Mouse (Mus musculus) thymus, adult 2 months (tissue): Measurements from ENCODE around the gene Rsph14. TPM values are rescaled to one million over a fixed set of nuclear protein-coding genes. Genes with fewer than 3 reads are reported as not detected.
"Not testable (repeated sequence)": the region's sequence is repeated elsewhere in the genome, so short reads cannot be mapped to it uniquely, and the experiment has no call there.

ENCODE experiments used
- DNase-seq: peaks from one replicate; pipeline ENCODE4 v3.0.0; 2021
- H3K27ac ChIP-seq: fragments of 200-500 bp; 2 replicates; pipeline ENCODE4 v1.5.1; 2012; ENCODE audit warnings: low read length, control low read depth; ENCODE audit not compliant: control insufficient read depth, insufficient read depth
- H3K27me3 ChIP-seq: fragments of 200-500 bp; 2 replicates; pipeline ENCODE4 v1.6.1; 2012; ENCODE audit warnings: mild to moderate bottlenecking, low read length, moderate library complexity, mixed read lengths; ENCODE audit not compliant: control insufficient read depth, insufficient read depth
- H3K36me3 ChIP-seq: fragments of 200-500 bp; 2 replicates; pipeline ENCODE4 v1.6.1; 2012; ENCODE audit warnings: mild to moderate bottlenecking, low read length, moderate library complexity; ENCODE audit not compliant: control insufficient read depth, insufficient read depth
- H3K4me1 ChIP-seq: fragments of 200-500 bp; replicated peaks from 2 replicates; pipeline ENCODE4 v1.6.1; 2012; ENCODE audit warnings: low read length; ENCODE audit not compliant: control insufficient read depth, insufficient read depth
- H3K4me3 ChIP-seq: fragments of 200-500 bp; 2 replicates; pipeline ENCODE4 v1.5.1; 2012; ENCODE audit warnings: mild to moderate bottlenecking, low read length, control low read depth, moderate library complexity; ENCODE audit not compliant: control insufficient read depth, insufficient read depth
- CTCF ChIP-seq: fragments of 200-500 bp; IDR thresholded peaks from 2 replicates; pipeline ENCODE4 v1.5.1; 2012; ENCODE audit warnings: mild to moderate bottlenecking, control low read depth, low read length, moderate library complexity, borderline replicate concordance; ENCODE audit not compliant: control insufficient read depth, poor library complexity, insufficient read depth; ENCODE audit errors: extremely low read depth
- POLR2A ChIP-seq: fragments of 200-500 bp; IDR thresholded peaks from 2 replicates; pipeline ENCODE4 v1.6.1; 2012; ENCODE audit warnings: mild to moderate bottlenecking, low read length, control low read depth, moderate library complexity; ENCODE audit not compliant: control insufficient read depth, poor library complexity, insufficient read depth; ENCODE audit errors: extremely low read depth
- WGBS: fragments of 180-500 bp; shearing (Covaris S2); methylation state at CpG from one replicate; pipeline ENCODE4 v1.1.7; 2018; 5-methylcytosine and 5-hydroxymethylcytosine counted together
- polyA plus RNA-seq: library from polyadenylated mRNA; depleted of rRNA; stranded (reverse); fragments of >200 nt; gene quantifications from 2 replicates; pipeline ENCODE4 v1.2.3, GENCODE M21; 2012

Gene Rsph14
- polyA plus RNA-seq, 1 experiment: not detected

- H3K4me3 ChIP-seq: no peak overlapping the region
- H3K4me1 ChIP-seq: no peaks in the 10 kb centered on the region
- no peak overlapping the region for H3K27ac ChIP-seq
- H3K27me3 ChIP-seq: no peaks in the 10 kb centered on the region
- no peak for DNase-seq
- H3K36me3 ChIP-seq: no peaks in the 10 kb centered on the region
- TF ChIP-seq CTCF (no peak), POLR2A (no peak)
- 61% methylated on average over 7 of the region's 7 CpGs for WGBS
Measured at GRCm38 (mm10) chr10:75044459-75044858, 12.1 kb upstream of the Rsph14 start.

- 31% methylated on average over 1 of the region's 1 CpGs for WGBS
- not testable (repeated sequence) for H3K4me1 ChIP-seq, H3K27ac ChIP-seq, H3K4me3 ChIP-seq, H3K27me3 ChIP-seq, DNase-seq, H3K36me3 ChIP-seq
Measured at GRCm38 (mm10) chr10:75042060-75042459, 9.7 kb upstream of the Rsph14 start.

DNA sequence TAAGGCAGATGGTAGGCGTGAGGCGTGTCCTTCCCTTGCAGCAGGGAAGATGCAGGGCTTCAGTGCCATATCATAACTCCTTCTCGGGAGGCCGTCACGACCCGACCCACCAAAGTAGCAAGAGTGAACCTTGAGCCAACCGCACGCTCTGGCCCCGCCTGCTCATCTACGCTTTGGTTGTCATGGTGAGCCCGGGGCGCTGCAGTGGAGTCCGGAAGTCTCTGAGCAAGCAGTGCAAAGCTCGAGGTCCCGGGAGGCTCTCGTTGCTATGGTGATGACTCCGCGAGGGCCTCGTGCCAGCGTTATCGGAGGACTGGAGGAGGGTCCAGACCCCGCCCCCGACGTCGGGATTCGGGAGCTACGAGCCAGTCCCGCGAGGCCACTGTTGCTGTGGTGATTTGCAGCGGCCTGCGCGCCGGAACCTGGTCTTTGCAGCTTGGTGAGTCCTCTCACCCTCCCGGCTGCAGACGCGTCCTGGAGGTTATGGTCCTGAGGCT, 4.5 kb upstream of the Rsph14 start, which contains the start of gene Rab36:
Rab36 (plus strand) TSS at position 176 of the 497 bp plus-strand sequence.
- whole genome bisulfite sequencing: 3% methylated on average over 36 of the region's 36 CpGs
- Histone ChIP-seq H3K27ac (no peak within 1 kb of the TSS), H3K4me3 (peak within 1 kb of the TSS; percentile 17), H3K36me3 (no peaks in the 10 kb centered on the region), H3K27me3 (no peaks in the 10 kb centered on the region), H3K4me1 (peaks cover 6% of the 10 kb centered on the region)
- TF ChIP-seq POLR2A (0 out of 2 replicates have a peak, but pooled peaks have one; percentile 21), CTCF (no peak)
- peak; percentile 81 for DNase-seq

DNA sequence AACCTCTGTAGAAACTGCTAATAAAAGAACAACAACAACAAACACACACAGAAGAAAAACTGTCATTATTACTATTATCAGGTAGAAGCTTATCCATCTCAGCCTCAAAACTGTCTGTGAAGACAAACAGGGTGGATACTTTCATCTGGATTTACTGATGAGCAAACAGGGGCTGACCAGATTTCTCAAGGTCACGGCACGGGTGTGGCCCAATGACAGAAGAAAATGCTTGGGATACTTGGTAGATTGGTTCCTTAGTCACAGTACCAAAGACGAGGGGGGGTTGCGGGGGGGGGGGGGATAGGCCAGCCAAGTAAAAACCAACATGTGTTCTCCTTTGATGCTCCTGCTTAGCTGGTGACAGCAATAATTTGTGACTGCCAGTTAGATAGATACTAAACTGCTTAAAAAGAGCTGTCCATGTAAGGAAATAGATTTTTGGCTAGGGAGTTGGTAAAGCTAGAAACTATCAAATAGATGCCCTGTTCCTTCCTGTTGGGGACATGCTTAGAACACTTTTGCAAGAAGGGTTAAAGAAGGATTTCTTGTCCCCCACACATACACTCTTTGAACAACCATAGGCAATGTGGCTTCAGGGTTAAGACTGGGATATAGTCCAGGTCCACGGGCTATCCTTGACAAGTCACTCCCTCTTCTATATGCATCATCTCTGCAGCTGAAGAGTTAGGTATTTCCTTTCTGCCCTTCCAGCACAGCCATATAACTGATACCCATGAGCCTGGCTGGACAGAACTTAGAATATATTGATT, 856 bp downstream of the Rsph14 start:
- 82% methylated on average over 5 of the region's 5 CpGs for WGBS
- Histone ChIP-seq H3K36me3 (no peaks in the 10 kb centered on the region), H3K27me3 (no peaks in the 10 kb centered on the region), H3K4me3 (no peak overlapping the region), H3K27ac (no peak overlapping the region), H3K4me1 (no peaks in the 10 kb centered on the region)
- TF ChIP-seq POLR2A: no peak
- TF ChIP-seq CTCF: no peak
- no peak for DNase-seq

DNA sequence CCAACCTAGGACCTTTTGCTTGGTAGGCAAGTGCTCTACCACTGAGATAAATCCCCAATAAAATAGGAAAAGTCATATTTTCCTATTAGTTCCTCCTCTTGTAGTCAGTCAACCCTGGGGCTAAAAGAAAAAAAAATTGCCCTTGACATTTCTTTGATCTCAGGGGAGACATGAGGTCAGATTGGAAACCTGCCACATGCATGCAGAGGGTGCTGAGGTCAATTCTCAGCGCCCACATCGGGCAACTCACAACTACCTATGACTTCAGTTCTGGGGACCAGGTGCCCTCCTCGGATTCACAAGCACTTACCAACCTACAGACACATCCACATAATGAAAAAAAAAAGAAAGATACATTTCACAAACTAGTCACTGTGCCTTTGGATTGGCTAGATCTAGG, 2.2 kb downstream of the Rsph14 start:
- Histone ChIP-seq H3K27ac (no peak overlapping the region), H3K4me3 (no peak overlapping the region), H3K36me3 (no peaks in the 10 kb centered on the region), H3K4me1 (no peaks in the 10 kb centered on the region), H3K27me3 (no peaks in the 10 kb centered on the region)
- TF ChIP-seq POLR2A: no peak
- TF ChIP-seq CTCF: no peak
- 71% methylated on average over 3 of the region's 3 CpGs for WGBS
- DNase-seq: no peak

DNA sequence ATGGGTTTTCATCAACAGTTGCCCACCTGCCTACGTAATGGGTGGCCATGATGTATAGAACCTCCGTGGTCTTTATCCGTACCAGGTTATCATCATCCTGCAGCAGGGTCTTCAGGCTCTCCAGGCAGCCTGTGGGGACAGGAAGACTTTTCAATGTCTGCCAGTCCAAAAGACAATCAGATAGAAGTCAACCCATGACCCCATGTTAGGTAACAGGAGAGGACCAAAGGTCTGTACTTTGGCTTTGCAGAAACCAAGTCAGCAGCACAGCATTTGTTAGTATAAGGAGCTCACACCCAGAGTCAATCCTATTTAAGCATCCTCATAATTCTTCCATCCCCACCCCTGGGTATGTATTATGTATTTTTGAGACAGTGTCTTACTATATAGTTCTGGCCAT, 2.7 kb downstream of the Rsph14 start:
- DNase-seq: no peak
- TF ChIP-seq CTCF: no peak
- no peak for TF ChIP-seq POLR2A
- Histone ChIP-seq H3K27ac (no peak overlapping the region), H3K4me3 (no peak overlapping the region), H3K4me1 (no peaks in the 10 kb centered on the region), H3K36me3 (no peaks in the 10 kb centered on the region), H3K27me3 (no peaks in the 10 kb centered on the region)
- 91% methylated on average over 3 of the region's 3 CpGs for WGBS

- no peak overlapping the region for H3K4me3 ChIP-seq
- no peak for TF ChIP-seq CTCF
- no peak for TF ChIP-seq POLR2A
Measured at GRCm38 (mm10) chr10:75028743-75029142, 3.6 kb downstream of the Rsph14 start.

More at GRCm38 (mm10) chr10:75028743-75029142, 3.6 kb downstream of the Rsph14 start:
- no peak for DNase-seq
- Histone ChIP-seq H3K36me3 (no peaks in the 10 kb centered on the region), H3K4me1 (no peaks in the 10 kb centered on the region), H3K27me3 (no peaks in the 10 kb centered on the region), H3K27ac (no peak overlapping the region)
- WGBS: 93% methylated on average over 8 of the region's 8 CpGs
